Mouse (Mus musculus) heart, embryonic 12.5 days (tissue): ENCODE measurements around the gene Rpl13a. TPM values are rescaled to one million over a fixed set of nuclear protein-coding genes. Genes with fewer than 3 reads are reported as not detected.
A peak's percentile ranks its signal among the peaks of the same experiment; 100 is the strongest.

Source experiments
- ATAC-seq: fragments of 200-750 bp; cut with Nextera tagmentation; 2 replicates; pipeline ENCODE4 v1.8.0; 2017; ENCODE audit warnings: moderate TSS enrichment, moderate library complexity; ENCODE audit not compliant: insufficient number of reproducible peaks, low FRiP score
- H3K27ac ChIP-seq: fragments of 300-500 bp; sonication (generic); 2 replicates; pipeline ENCODE4 v1.5.1; 2016; ENCODE audit warnings: mild to moderate bottlenecking, moderate library complexity; ENCODE audit not compliant: poor library complexity, severe bottlenecking
- H3K27me3 ChIP-seq: fragments of 300-500 bp; sonication (generic); replicated peaks from 2 replicates; pipeline ENCODE4 v1.6.1; 2016; ENCODE audit warnings: mild to moderate bottlenecking, moderate library complexity
- H3K36me3 ChIP-seq: fragments of 300-500 bp; sonication (generic); 2 replicates; pipeline ENCODE4 v1.6.1; 2016; ENCODE audit warnings: mild to moderate bottlenecking, moderate library complexity
- H3K4me1 ChIP-seq: fragments of 300-500 bp; sonication (generic); replicated peaks from 2 replicates; pipeline ENCODE4 v1.6.1; 2016; ENCODE audit warnings: mild to moderate bottlenecking
- H3K4me2 ChIP-seq: fragments of 300-500 bp; sonication (generic); 2 replicates; pipeline ENCODE4 v1.6.1; 2016; ENCODE audit warnings: mild to moderate bottlenecking, moderate library complexity
- H3K4me3 ChIP-seq: fragments of 300-500 bp; sonication (generic); 2 replicates; pipeline ENCODE4 v1.5.1; 2016; ENCODE audit warnings: mild to moderate bottlenecking
- H3K9ac ChIP-seq: fragments of 300-500 bp; sonication (generic); 2 replicates; pipeline ENCODE4 v1.6.1; 2016; ENCODE audit warnings: mild to moderate bottlenecking, moderate library complexity
- H3K9me3 ChIP-seq: fragments of 300-500 bp; sonication (generic); replicated peaks from 2 replicates; pipeline ENCODE4 v1.6.1; 2016; ENCODE audit warnings: mild to moderate bottlenecking, moderate library complexity
- WGBS: fragments of 180-500 bp; shearing (Covaris S2); methylation state at CpG from one replicate; pipeline ENCODE4 v1.1.7; 2016; 5-methylcytosine and 5-hydroxymethylcytosine counted together
- polyA plus RNA-seq: library from polyadenylated mRNA; unstranded; fragments of >200 nt; fragmentation: Nextera tagmentation; extraction: Ambion mirVana; gene quantifications from 2 replicates; pipeline ENCODE4 v1.2.1, GENCODE M21; 2016

The Rpl13a gene
- polyA plus RNA-seq, 1 experiment from 2014 or later = 868 TPM

- Histone ChIP-seq H3K36me3 (peaks cover 72% of the 10 kb centered on the region), H3K27me3 (no peaks in the 10 kb centered on the region)
- 79% methylated on average over 4 of the region's 4 CpGs for WGBS
Observed at GRCm38 (mm10) chr7:45086084-45086483, 42.5 kb downstream of the Rpl13a start.

GRCm38 (mm10) chr7:45083300-45083890 is 45.2 kb downstream of the Rpl13a start:
- Histone ChIP-seq H3K4me3 (no peak overlapping the region), H3K4me1 (peaks cover 11% of the 10 kb centered on the region; the same call in 1 of the 2 replicates), H3K36me3 (peaks cover 66% of the 10 kb centered on the region), H3K27ac (no peak overlapping the region), H3K9ac (no peak overlapping the region), H3K4me2 (no peak overlapping the region), H3K9me3 (peaks cover 4% of the 10 kb centered on the region; the same call in 1 of the 2 replicates), H3K27me3 (no peaks in the 10 kb centered on the region)
- 83% methylated on average over 22 of the region's 22 CpGs for WGBS
- ATAC-seq = no peak

More at GRCm38 (mm10) chr7:45086084-45086483, 42.5 kb downstream of the Rpl13a start:
- H3K27ac ChIP-seq = no peak overlapping the region
- ATAC-seq = no peak
- peaks cover under 1% of the 10 kb centered on the region; the same call in 1 of the 2 replicates for H3K9me3 ChIP-seq
- H3K4me2 ChIP-seq = no peak overlapping the region
- no peak overlapping the region for H3K4me3 ChIP-seq
- H3K4me1 ChIP-seq = peaks cover 16% of the 10 kb centered on the region
- no peak overlapping the region for H3K9ac ChIP-seq

- no peak for ATAC-seq
- peaks cover 13% of the 10 kb centered on the region; the same call in 1 of the 2 replicates for H3K4me1 ChIP-seq
- 63% methylated on average over 25 of the region's 25 CpGs for WGBS
- no peak overlapping the region; the same call in 1 of the 2 replicates for H3K9ac ChIP-seq
- no peaks in the 10 kb centered on the region for H3K27me3 ChIP-seq
- peaks cover 62% of the 10 kb centered on the region for H3K36me3 ChIP-seq
- no peak overlapping the region for H3K27ac ChIP-seq
- H3K4me2 ChIP-seq = 0 out of 2 replicates have a peak overlapping the region, but pooled peaks have one; percentile 2
- no peak overlapping the region for H3K4me3 ChIP-seq
- H3K9me3 ChIP-seq = peaks cover 4% of the 10 kb centered on the region; the same call in 1 of the 2 replicates
Observed at GRCm38 (mm10) chr7:45082401-45083299, 45.9 kb downstream of the Rpl13a start.

GRCm38 (mm10) chr7:45081016-45081415 is 47.5 kb downstream of the Rpl13a start:
- no peak overlapping the region for H3K9ac ChIP-seq
- H3K4me3 ChIP-seq = no peak overlapping the region
- peaks cover 4% of the 10 kb centered on the region; the same call in 1 of the 2 replicates for H3K9me3 ChIP-seq
- H3K27ac ChIP-seq = no peak overlapping the region
- peaks cover 17% of the 10 kb centered on the region for H3K4me1 ChIP-seq
- WGBS = 50% methylated on average over 5 of the region's 5 CpGs
- peaks cover 62% of the 10 kb centered on the region for H3K36me3 ChIP-seq
- no peak overlapping the region for H3K4me2 ChIP-seq
- ATAC-seq = no peak
- no peaks in the 10 kb centered on the region for H3K27me3 ChIP-seq

- Histone ChIP-seq H3K9me3 (peaks cover 4% of the 10 kb centered on the region; the same call in 1 of the 2 replicates), H3K27ac (no peak overlapping the region), H3K4me1 (peaks cover 29% of the 10 kb centered on the region), H3K4me3 (no peak overlapping the region), H3K36me3 (peaks cover 56% of the 10 kb centered on the region), H3K4me2 (no peak overlapping the region), H3K9ac (no peak overlapping the region), H3K27me3 (no peaks in the 10 kb centered on the region)
- ATAC-seq = 0 out of 2 replicates have a peak, but pooled peaks have one; percentile 5
- WGBS = 1% methylated on average over 10 of the region's 10 CpGs
Observed at GRCm38 (mm10) chr7:45079856-45080255, 48.7 kb downstream of the Rpl13a start.

GRCm38 (mm10) chr7:45078513-45078912 is 50.0 kb downstream of the Rpl13a start:
- peaks cover 4% of the 10 kb centered on the region; the same call in 1 of the 2 replicates for H3K9me3 ChIP-seq
- no peaks in the 10 kb centered on the region for H3K27me3 ChIP-seq
- H3K27ac ChIP-seq = no peak overlapping the region
- ATAC-seq = no peak
- H3K9ac ChIP-seq = no peak overlapping the region
- H3K36me3 ChIP-seq = peaks cover 56% of the 10 kb centered on the region
- H3K4me1 ChIP-seq = peaks cover 35% of the 10 kb centered on the region
- WGBS = 28% methylated on average over 9 of the region's 9 CpGs
- H3K4me3 ChIP-seq = no peak overlapping the region
- no peak overlapping the region for H3K4me2 ChIP-seq

- H3K36me3 ChIP-seq = peaks cover 51% of the 10 kb centered on the region
- 92% methylated on average over 2 of the region's 2 CpGs for WGBS
Observed at GRCm38 (mm10) chr7:45077829-45078228, 50.7 kb downstream of the Rpl13a start.

GRCm38 (mm10) chr7:45077322-45077721 is 51.2 kb downstream of the Rpl13a start:
- H3K36me3 ChIP-seq = peaks cover 46% of the 10 kb centered on the region

More at GRCm38 (mm10) chr7:45077829-45078228, 50.7 kb downstream of the Rpl13a start:
- Histone ChIP-seq H3K4me3 (no peak overlapping the region), H3K9me3 (peaks cover 4% of the 10 kb centered on the region; the same call in 1 of the 2 replicates), H3K27ac (no peak overlapping the region), H3K4me1 (peaks cover 34% of the 10 kb centered on the region), H3K27me3 (no peaks in the 10 kb centered on the region), H3K4me2 (no peak overlapping the region), H3K9ac (no peak overlapping the region)
- ATAC-seq = no peak

GRCm38 (mm10) chr7:45076501-45076900 is 52.1 kb downstream of the Rpl13a start:
- peaks cover 30% of the 10 kb centered on the region for H3K4me1 ChIP-seq
- peaks cover 4% of the 10 kb centered on the region; the same call in 1 of the 2 replicates for H3K9me3 ChIP-seq
- peaks cover 44% of the 10 kb centered on the region for H3K36me3 ChIP-seq
- H3K27me3 ChIP-seq = no peaks in the 10 kb centered on the region
- H3K9ac ChIP-seq = no peak overlapping the region
- no peak overlapping the region for H3K4me3 ChIP-seq
- WGBS = 86% methylated on average over 30 of the region's 30 CpGs
- no peak overlapping the region for H3K4me2 ChIP-seq
- H3K27ac ChIP-seq = no peak overlapping the region
- 0 out of 2 replicates have a peak, but pooled peaks have one; percentile 9 for ATAC-seq

More at GRCm38 (mm10) chr7:45077322-45077721, 51.2 kb downstream of the Rpl13a start:
- H3K4me2 ChIP-seq = no peak overlapping the region
- ATAC-seq = no peak
- 85% methylated on average over 14 of the region's 14 CpGs for WGBS
- H3K27ac ChIP-seq = no peak overlapping the region
- no peak overlapping the region for H3K9ac ChIP-seq
- peaks cover 30% of the 10 kb centered on the region for H3K4me1 ChIP-seq
- no peaks in the 10 kb centered on the region for H3K27me3 ChIP-seq
- no peak overlapping the region for H3K4me3 ChIP-seq
- peaks cover 4% of the 10 kb centered on the region; the same call in 1 of the 2 replicates for H3K9me3 ChIP-seq
